Mouse (Mus musculus) 3134 (cell line): ENCODE data around the gene Osbpl7.
A peak's percentile ranks its signal among the peaks of the same experiment; 100 is the strongest.

Source experiments
- DNase-seq: peaks from one replicate; pipeline ENCODE4 v3.0.0-alpha.2; 2011; ENCODE audit warnings: low spot score; ENCODE audit not compliant: insufficient read length; ENCODE audit errors: extremely low read depth

Gene Osbpl7

DNA sequence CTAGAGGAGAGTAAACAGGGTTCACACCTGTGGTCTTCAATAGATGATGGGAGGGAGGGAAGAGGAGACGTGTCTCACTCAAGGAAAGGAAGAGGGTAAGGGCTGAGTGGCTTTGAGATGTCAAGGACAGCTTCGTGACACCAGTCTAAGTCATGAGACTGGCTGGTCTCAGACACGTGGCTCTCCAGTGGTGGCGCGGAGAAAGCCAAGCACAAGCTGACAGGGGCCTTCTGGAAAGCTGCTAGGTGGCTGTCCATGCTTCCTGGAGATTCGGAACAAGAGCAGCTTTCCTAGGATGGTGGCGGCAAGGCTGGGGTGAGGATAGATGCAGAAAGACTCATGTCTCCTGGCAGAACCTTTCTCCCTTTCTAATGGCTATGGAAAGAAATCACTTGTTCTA lies 11.5 kb upstream of the Osbpl7 start:
- DNase-seq = no peak

DNA sequence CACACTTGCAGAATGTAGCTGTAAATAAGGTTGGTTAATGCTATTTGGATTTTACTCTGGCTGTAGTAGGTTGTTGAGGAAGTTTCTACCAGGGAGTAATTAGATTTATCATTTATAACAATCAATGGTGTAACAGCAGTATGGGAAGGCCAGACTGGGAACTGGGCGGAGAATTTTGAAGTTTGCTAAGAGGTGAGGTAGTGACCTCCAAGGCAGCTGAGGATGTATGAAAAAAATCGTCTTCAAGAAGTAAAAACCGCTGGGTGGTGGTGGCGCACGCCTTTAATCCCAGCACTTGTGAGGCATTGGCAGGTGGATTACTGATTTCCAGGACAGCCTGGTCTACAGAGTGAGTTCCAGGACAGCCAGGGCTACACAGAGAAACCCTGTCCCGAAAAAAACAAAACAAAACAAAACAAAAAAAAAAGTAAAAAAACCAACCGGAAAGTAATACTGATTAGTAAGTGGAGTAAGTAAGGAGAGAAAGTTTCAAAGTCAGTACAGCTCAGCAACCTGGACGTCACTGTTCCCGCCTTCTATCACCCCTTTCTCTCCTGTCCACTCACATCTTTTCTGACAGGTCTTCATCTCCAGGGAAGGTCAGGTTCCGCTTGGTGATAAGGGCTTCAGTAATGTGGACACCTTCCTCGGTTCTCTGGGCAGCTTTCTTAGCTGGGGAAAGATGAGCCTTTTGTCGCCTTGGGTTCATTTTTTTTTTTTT lies 10.0 kb upstream of the Osbpl7 start:
- DNase-seq = no peak

DNA sequence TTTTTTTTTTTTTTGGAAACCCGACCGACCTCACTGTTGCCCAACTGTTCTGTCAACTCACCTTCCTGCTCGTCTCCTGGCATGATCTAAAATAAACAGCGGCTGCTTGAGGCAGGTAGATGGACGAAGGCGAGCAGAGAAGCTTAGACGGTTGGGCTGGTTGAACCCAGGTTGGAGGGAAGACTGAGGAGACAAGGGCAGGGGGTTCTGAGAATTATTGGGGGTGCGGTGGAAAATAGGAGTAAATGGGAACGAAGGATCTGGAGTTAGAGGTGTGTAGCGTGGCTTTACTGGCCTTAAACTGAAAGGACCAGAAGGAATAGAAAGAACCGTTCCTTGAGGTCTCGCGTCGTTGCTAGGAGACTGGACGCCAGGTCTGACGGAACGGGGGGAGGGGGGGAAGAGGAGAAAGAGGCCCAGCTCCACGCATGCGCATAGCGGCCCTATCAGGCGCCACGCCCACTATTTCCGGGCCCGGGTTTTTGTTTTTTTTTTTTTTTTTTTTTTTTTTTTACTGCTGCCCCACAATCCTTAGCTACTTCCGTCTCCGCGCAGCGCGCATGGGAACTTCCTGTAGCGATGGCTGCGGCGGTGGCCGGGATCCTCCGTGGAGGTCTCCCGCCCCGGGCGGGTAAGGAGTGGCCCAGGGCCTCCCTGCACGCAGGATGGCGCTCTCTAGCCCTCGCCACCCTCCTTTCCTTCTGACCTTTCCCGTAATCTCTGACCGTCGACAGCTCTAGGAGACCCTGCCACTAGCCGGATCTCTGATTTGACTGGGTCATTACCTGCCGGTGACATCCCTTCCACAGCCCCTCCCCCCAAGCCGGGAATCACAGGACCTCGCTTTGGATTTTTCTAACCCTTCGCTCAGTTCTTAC lies 9.2 kb upstream of the Osbpl7 start, which contains the start of the genes Lrrc46 and Mrpl10:
Lrrc46 (minus strand) TSS at position 386 of the 878 bp plus-strand sequence.
Mrpl10 (plus strand) TSS at position 539 of the 878 bp plus-strand sequence.
- DNase-seq = peak; percentile 89

DNA sequence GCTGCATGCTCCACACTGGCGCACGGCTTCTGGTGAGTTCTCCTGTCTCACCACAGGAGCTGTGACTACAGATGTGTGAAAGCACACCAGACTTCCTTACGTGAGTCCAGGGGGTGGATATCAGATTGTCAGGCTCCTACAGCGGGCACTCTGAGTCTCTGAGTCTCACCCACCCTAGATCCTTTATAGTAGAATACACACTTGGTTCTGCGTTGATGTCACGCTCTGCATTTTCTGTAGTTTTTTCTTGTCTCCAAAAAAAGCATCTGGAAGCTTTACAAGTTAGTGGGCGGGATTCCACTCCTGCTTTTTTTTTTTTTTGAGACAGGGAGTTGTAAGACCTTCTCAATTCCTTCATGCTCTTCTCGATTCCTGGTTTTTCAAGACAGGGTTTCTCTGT lies 5.5 kb upstream of the Osbpl7 start:
- DNase-seq = no peak

DNA sequence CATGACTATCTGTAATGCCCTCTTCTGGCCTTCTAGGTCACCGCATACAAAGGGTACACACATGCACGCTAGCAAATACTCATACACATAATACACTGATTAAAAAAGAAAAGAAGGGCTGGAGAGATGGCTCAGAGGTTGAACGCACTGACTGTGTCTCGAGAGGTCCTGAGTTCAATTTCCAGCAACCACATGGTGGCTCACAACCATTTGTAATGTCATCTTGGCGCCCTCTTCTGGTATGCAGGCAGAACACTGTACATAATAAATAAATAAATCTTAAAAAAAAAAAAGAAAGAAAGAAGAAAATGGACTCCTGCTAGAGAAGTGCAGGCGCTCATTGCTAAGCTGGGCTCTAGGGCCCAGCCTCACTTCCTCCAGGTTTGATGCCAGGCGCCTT lies 4.6 kb upstream of the Osbpl7 start:
- no peak for DNase-seq

DNA sequence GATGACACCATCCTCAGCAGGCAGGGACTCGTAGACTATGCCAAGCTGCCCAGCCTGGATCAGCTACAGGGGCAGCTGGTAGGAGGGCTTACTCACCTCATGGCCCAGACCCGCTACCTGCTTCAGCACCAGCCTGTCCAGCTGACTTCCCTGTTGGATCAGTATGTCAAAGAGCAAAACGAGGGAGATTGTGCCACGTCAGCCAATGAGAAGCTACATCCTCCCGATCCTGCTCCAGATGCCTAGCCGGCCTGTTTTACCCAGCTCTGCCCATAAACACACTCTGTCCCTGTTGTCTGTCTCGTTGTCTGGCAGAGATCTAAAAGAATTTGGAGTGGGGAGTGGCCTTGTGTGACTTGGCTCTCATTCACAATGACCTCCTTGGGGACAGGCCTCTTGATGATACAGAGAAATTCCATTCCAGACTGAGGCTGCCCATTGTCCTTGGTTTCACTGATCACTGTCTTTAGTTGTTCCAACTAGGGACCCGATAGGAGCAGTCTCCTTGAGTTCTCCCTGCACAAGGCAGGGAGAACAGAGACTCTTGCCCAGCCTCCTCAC lies 2.3 kb upstream of the Osbpl7 start:
- no peak for DNase-seq

DNA sequence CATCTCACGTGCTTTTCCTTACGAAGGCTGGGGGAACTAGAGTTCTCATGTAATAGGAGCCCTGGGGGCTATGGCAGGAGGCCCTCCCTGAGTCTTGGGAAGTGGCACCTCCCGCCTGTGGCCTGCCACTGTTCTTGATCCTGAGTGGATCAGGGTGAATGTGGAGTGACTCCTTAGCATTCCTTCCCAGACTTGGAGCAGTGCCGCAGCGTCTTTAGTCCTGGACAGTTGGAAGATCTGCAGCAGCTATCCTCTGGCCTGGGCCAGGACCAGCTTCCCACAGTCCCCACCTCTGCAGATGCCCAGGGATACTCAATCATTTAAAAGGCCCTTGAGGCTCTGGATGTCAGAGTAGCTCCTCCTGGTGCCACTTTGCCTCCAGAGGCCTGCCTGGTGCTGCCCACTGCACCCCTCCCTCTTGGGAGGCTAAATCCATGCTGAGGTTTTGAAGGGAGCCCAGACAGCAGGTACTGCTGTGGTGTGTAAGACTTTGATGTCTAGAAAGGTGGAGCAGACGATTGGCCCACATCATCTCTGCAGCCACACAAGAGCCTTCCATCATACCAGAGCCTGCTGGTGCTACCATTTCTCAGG lies 839 bp upstream of the Osbpl7 start:
- no peak for DNase-seq

DNA sequence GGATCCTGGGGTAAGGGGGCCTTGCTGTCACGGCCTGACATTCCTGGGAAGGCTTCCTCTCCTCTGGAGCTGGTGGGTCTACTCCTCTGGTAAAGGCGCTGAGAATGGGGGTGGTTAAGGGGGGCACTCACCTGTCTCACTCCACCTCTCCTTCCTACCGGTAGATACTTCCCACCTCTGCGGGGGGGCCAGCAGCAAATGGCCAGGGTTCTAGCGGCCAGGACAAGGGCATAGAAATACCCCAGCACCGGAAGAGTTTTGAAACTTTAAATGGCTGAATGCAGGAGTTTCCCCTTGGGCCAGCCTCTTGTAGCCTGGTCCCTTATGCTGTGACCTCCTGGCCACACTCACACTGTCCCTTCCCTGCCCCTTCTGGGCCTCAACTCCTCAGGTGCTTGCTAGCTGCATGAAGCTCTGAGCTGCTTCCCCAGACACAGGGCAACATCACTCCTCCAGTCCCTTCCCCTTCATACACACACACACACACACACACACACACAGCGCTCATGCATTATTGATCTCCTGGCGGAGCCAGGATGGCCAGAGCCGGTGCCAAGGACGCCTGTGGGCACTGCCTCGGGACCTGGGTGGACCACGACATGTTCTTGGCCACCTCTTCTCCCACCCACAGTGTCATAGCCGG lies 637 bp downstream of the Osbpl7 start:
- DNase-seq = no peak

DNA sequence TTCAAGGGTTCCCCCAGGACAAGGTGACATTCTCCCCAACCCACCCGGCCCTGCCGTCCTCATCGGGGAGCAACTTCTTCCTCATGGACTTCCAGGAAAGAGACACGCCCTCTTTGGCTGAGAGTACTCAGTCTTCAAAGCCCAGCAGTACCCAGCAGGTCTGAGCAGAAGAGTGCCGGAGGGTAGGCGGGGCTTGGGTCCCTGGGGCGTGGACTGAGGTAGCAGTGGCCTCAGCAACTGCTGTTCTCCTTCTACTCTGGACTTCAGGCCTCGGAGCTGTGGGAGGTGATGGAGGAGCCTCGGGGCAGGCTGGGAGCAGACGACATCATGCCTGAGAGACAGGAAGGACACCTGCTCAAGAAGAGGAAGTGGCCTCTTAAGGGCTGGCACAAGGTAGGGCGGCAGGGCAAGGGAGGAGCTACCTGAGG lies 1.8 kb downstream of the Osbpl7 start:
- DNase-seq = peak; percentile 85

DNA sequence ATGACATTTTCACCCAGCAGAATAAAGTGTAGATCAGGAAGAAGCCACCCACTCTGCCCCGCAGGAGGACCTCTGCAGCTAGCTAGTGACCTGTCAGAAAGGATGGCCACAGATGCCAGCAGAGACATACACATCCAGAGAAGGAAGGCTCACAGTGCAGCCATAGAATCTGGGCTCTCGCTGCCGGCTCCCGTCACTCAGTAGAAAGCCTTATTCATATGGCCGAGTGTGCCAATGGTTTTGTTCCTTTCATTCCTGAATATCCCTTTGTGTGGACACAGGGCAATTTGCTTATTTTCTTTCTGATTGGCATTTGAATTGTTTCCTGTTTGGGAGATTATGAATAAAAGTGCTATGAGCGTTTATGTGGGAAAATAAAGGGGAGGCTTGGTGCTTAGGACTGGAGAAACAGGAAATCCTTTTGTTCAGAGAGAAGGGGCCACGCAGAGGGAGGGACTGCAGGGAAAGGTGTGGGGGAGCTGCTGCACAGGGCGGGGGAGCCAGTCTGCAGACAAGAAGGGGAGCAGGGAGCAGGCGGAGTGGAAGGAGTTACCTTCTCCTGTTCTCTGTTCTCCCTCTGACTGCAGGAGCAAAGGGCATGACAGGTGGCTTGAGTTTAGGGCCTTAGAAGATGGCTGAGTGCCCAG lies 13.0 kb downstream of the Osbpl7 start:
- no peak for DNase-seq

DNA sequence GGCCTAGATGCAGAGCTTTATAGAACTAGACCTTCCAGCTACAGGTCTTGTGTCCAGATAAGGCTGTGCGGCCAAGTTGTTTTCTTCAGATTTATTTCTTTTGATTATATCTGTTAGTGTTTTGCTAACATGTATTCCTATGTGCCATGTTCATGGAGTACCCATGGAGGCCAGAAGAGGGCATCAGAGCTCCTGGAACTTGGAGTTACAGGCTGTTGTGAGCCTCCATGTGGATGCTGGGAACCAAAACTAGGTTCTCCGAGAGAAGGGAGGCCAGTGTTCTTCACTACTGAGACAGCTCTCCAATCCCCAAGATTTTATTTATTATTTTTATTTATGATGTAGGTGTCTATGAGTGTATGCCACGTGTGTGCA lies 13.5 kb downstream of the Osbpl7 start:
- DNase-seq = no peak

DNA sequence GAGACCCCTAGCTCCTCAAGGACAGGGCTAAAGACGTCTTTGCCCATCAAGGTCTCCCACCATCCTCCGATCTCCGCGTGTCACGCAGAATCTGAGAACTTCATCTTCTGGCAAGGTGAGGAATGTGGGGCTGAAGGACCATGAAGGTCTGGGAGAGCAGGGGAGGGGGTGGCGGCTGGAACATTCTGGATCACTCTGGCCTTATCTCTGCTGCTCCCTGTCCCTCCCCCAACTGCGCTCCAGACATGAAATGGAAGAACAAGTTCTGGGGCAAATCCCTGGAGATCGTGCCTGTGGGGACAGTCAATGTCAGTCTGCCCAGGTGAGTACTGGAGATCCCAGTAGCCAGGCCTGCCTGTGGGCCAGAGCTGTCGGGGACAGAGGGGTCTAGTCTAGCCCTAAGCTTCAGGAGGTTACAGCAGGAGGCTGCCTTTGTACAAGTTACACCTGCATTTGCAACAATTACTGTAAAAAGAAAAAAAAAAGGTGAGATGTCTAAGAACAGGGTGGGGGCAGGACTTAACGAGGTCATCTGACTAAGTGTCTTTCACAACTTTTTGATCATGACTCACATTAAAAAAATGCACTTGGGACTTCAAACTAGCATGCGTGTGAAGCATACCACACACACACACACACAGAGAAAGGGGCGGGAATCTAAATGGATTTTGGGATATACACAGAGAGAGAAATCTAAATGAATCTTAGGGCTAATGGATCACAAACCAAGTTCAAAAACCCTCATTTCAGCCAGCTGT lies 15.3 kb downstream of the Osbpl7 start:
- peak; percentile 57 for DNase-seq

DNA sequence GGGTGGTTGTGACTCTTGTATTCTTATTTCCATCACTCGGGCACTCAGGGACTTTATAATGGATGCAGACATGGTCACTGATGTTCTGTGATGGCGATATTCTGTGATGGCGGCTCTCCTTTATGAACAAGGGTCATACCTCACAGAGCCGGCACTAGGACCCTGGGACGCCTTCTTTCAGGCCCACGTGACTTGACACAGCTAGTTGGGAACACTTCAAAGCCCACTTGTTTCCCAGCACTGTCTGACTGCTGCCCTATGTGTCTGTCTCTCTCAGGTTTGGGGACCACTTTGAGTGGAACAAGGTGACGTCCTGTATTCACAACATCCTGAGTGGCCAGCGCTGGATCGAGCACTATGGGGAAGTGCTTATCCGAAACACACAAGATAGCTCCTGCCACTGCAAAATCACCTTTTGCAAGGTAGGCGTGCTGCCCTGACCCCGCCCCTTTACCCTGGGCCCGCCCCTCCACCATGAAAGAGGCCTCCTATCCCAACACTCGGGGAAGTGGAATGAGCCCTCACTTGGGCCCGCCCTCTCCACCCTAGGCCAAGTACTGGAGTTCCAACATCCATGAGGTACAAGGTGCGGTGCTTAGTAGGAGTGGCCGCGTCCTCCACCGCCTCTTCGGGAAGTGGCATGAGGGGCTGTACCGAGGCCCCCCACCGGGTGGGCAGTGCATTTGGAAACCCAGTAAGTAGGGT lies 16.4 kb downstream of the Osbpl7 start:
- no peak for DNase-seq

DNA sequence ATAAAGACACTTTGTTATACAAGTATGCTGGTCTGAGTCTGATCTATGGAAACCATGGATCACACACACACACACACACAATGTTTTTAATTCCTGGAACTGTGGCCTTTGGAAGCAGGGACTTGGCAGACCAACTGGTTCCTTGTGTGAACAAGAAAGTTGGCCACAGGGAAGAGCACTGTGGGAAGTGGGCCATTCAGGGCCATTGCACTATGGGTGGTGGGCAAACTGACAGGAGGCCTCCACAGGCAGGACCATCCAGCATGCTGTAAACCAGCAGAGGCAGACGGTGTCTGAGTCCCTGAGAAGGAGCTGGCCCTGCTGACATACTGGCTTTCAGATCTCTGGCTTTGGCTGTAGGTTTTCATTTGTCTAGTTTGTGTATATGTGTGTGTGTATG lies 18.9 kb downstream of the Osbpl7 start:
- DNase-seq = no peak

DNA sequence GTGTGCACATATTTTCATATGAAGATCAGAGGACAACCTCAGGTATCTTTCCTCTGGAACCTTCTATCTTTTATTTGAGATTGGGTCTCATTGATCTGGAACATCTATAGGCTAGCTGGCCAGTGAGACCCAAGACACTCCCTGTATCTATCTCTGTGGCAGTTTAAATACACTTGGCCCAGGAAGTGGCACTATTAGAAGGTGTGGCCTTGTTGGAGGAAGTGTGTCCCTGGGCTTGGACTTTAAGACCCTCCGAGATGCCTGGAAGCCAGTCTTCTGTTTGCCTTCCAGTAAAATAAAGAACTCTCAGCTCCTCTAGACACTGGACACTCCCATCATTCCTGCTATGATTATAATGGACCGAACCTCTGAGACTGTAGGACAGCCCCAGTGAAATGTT lies 19.3 kb downstream of the Osbpl7 start:
- DNase-seq = no peak

DNA sequence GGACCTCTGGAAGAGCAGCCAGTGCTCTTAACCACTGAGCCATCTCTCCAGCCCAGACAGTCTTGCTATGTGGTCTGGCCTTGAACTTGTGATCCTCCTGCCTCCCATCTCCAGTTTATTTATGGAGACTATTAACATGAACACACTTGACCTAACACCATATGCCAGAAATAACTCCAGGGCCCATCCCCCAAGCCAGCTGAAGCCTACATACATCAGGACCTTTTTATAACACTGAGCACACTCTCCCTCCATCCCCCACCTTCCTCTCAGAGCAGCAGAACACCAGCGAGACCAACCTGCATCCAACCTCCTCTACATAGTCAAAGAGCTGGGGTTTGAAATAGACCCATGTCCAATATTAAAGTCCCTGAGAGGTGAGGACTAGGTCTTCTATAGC lies 20.7 kb downstream of the Osbpl7 start:
- no peak for DNase-seq

DNA sequence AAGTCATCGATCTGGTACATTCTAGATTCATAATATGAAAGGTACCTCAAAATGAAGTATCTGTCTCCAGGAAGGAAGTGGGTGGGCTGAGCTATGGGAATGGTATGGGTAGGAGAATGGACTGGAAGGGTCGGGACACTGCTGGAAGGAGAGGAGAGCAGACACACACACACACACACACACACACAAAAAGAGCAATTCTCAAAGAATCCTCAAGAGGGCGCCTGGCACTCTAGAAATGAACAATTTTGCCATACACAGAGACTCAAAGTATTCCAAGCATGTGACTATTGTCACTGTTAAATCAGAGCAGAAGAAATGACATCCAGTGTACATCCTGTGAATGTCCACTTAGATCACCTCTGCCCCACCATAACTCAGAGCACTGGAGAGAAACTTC lies 22.1 kb downstream of the Osbpl7 start:
- DNase-seq = no peak

DNA sequence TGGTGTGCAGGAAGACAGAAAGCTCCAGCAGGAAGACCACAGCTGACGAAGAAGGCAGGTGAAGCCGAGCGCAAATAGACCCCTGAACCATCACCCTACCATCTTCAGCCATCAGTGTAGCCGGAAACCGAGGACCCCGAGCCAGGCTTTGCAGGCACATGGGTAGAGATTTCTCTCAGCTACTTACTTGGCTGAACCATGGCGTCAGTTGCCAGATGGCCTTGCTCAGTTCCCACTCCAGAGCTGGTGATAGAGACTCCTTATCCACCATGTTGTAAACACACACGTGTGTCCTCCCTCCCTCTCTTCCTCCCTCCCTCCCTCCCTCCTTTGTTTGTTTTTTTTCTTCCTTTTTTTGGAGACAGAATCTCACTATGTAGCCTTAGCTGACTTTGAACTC lies 23.8 kb downstream of the Osbpl7 start:
- DNase-seq = no peak

DNA sequence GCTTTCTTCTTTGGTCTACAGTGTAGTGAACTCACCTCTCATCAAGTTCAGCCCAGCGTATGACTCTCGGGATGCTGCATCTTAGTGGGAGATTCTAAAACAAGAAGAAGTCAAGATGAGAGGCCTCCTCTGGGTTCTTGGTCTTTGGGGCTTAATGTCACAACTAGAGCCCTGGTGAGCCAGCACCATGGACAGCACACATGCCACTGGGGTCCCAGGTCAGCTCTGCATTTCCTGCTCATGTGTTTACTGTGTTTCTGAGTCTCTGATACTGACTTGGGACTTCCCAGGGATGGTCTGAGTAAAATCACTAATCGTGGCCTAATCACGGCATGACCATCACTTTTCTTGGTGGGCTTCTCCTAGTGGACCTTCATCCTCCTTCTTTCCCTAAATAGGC lies 28.3 kb downstream of the Osbpl7 start:
- DNase-seq = no peak
